Mouse (Mus musculus) embryonic fibroblast, embryonic 13.5 days (primary cell): ENCODE data around the gene C1qtnf9.

Experiments used
- CTCF ChIP-seq: IDR thresholded peaks from 2 replicates; pipeline ENCODE4 v1.5.1; 2011; ENCODE audit warnings: mild to moderate bottlenecking, control low read depth, low read length, moderate library complexity, borderline replicate concordance; ENCODE audit not compliant: insufficient read depth
- POLR2A ChIP-seq: IDR thresholded peaks from 2 replicates; pipeline ENCODE4 v1.6.1; 2011; ENCODE audit warnings: low read depth, mild to moderate bottlenecking, control low read depth, low read length, moderate library complexity

- TF ChIP-seq CTCF: no peak
- no peak for TF ChIP-seq POLR2A
These were observed 30.8 kb downstream of the C1qtnf9 start for GRCm38 (mm10) chr14:60798721-60799120.
